Mouse (Mus musculus) adrenal gland, adult 2 months (tissue): ENCODE results near the gene Zfp951. TPM values are rescaled to one million over a fixed set of nuclear protein-coding genes. Genes with fewer than 3 reads are reported as not detected.
"Not testable (repeated sequence)": the region's sequence is repeated elsewhere in the genome, so short reads cannot be mapped to it uniquely, and the experiment has no call there.

Source experiments
- DNase-seq: peaks from one replicate; pipeline ENCODE4 v3.0.0; 2021
- long read RNA-seq: library from polyadenylated mRNA; stranded (forward); transcript quantifications from one replicate; pipeline ENCODE4 v2.0.0, GENCODE M21; 2021
- polyA plus RNA-seq: library from polyadenylated mRNA; depleted of rRNA; stranded (reverse); fragments of >200 nt; gene quantifications from 2 replicates; pipeline ENCODE4 v1.2.3, GENCODE M21; 2012; rRNA removed
- total RNA-seq, 2 experiments: library from RNA; stranded (reverse); gene quantifications; 2 replicates each; pipeline ENCODE4 v1.2.3; 2021

Zfp951 gene
- total RNA-seq, result 1 to 10 TPM; 2.1 to 2.8 TPM
- polyA plus RNA-seq, result 0.09 and 0.18 TPM in 2 replicates
- long read RNA-seq, partial matches to known transcripts, result 0 of 4 reads
- long read RNA-seq, other reads (novel, unspliced or antisense), result 4 of 4 reads

- peak; percentile 82 for DNase-seq
Measured at GRCm38 (mm10) chr5:104859962-104860525, at the start of gene Zfp951. Gene Zfp951, minus strand, starts transcription at chr5:104860070.

- not testable (repeated sequence) for DNase-seq
Measured at GRCm38 (mm10) chr5:104906556-104906955, 46.7 kb upstream of the Zfp951 start.

DNA sequence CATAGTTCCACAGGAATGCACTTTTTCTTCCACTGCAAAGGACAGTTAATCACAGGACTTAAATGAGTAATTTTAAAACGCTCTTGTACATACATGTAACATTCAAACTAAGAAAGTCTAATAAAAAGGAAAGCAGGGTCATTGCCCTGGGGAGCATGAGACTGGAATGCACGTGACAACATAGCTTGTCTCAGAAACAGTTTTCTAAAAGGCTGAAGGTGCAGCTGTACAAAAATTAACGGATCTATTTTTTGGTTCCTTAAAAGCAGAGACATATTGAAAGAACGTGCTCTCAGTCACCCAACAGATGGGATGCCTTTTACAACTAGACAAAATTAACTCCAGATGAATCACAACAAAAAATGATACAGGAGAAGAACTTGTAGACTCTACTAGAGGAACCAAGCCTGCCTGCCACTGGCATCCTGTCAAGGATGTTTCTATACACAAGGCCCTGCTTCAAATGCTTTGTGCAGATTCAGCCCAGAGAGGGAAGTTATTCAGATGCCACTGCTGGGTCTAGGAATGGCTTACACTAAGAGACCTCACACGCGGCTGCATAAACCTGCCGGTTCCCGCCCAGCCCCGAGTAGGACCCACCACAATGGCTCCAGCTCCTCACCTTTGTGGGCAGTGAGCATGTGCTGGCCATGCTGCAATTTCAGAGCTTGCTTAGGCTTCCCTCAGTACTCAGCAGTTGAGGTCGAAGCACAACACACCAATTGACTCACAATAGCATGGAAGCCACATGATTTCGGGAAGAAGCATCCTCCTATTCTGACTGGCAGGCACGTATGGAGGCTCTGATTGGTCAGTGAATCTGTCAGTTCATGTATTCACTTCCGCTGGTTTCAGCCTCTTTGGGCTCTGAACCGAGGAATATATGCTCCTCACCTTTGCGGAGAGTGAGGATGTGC is 567 bp downstream of the Zfp951 start:
- not testable (repeated sequence) for DNase-seq

- DNase-seq, result not testable (repeated sequence)
Measured at GRCm38 (mm10) chr5:104854546-104854945, 5.3 kb downstream of the Zfp951 start.

DNA sequence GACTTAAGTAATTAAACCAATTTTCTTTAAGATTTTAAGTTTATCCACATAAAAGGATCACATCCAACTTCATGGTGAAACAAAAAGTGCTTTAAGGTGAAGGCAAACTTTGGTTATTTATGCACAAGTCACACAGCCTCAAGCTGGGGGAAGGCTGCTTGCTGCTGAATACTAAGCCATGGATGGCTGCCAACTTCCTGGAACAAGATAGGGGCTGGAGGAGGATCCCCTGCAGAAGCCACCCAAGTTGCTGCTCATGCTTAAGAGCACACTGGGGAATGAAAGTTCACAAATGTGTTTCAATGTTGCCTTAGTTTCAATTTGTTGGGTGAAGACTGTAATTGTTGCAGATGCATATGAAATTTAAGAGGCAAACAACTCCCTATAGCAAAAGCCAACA is 26.5 kb downstream of the Zfp951 start:
- no peak for DNase-seq

GRCm38 (mm10) chr5:104829611-104830010 is 30.3 kb downstream of the Zfp951 start:
- DNase-seq, result no peak

- not testable (repeated sequence) for DNase-seq
Measured at GRCm38 (mm10) chr5:104770138-104770537, 89.7 kb downstream of the Zfp951 start.

Other genes with a start within 250 kb of the Zfp951 start
- gene Abcg3, start 122.6 kb upstream of the Zfp951 start, total RNA-seq, result under 1 TPM; 0.37 to 0.73 TPM
- gene Abcg3, start 122.6 kb upstream of the Zfp951 start, polyA plus RNA-seq, result 0.07 and 0.13 TPM in 2 replicates